Mouse (Mus musculus) R1 (cell line): ENCODE results near the gene Atxn7l2.

Source experiments
- DNase-seq: peaks from one replicate; pipeline ENCODE4 v3.0.0-alpha.2; 2018; ENCODE audit warnings: low read depth, low spot score

Gene Atxn7l2

DNA sequence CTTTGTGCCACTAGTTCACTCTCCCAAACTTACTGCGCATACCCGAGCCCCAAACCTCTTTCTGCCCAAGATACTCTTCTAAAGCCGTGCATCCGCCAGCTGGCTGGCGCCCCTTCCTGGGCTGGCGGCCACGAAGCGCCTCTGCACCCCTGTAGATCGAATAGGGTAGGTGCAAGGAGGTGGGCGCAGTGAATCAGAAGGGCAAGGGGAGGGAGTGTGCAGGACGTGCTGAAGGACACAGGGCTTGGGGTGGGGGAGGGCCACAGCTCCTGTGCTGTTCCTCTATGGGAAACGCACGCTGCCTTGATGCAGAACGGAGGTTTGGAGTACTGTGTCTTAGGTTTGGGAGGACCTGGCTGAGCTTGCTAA, at the start of gene Atxn7l2:
Atxn7l2 (minus strand) TSS at position 164 of the 369 bp plus-strand sequence.
- no peak for DNase-seq

DNA sequence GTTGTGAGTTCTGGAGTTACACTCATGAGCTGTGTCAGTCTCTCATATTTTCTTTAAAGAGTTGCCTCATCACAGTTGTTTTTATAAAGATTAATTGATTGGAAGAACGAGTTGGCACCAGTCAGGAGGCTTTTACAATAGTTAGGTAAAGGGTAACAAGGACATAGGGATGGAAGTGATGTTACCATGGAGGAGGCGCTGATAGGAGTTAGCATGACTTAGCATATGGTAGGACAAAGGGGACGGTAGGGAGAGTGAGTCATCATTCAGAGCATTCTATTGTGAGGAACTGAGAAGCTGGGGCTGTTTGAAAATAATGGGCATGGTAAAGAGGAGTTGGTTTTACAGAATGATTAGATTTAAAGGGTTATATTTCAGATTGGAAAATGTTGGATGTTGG, 48.6 kb upstream of the Atxn7l2 start:
- DNase-seq, result peak; percentile 54

DNA sequence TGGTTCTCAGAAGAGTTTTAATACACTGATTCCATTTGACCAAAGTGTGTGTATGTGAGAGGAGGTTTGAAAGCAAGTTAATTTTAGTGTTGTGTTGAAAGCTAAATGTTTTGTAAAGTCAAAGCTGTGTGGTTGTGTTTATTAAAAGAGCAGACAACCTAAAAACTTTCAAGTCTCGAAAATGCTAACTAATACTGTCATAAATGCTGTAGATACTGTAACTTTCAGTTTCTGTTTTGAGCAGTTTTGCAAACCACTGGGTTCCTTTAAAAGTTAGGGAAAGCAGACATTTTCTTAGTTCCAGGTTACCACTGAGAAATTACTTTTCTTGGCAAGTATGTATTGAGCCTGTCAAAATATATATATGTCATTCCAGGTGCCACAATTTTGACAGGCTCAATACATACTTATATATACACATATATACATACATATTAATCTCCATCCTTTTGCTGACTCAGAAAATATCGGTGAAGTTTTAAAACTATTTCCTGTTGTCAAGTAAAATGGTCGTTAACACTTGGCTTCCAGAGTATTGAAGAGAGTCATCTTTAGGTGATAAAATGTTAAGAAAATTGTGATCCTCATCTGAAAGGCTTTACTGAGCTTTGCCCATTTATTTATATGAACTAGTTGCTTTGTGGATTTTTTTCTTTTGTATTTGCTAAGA, 47.2 kb upstream of the Atxn7l2 start:
- DNase-seq, result no peak

DNA sequence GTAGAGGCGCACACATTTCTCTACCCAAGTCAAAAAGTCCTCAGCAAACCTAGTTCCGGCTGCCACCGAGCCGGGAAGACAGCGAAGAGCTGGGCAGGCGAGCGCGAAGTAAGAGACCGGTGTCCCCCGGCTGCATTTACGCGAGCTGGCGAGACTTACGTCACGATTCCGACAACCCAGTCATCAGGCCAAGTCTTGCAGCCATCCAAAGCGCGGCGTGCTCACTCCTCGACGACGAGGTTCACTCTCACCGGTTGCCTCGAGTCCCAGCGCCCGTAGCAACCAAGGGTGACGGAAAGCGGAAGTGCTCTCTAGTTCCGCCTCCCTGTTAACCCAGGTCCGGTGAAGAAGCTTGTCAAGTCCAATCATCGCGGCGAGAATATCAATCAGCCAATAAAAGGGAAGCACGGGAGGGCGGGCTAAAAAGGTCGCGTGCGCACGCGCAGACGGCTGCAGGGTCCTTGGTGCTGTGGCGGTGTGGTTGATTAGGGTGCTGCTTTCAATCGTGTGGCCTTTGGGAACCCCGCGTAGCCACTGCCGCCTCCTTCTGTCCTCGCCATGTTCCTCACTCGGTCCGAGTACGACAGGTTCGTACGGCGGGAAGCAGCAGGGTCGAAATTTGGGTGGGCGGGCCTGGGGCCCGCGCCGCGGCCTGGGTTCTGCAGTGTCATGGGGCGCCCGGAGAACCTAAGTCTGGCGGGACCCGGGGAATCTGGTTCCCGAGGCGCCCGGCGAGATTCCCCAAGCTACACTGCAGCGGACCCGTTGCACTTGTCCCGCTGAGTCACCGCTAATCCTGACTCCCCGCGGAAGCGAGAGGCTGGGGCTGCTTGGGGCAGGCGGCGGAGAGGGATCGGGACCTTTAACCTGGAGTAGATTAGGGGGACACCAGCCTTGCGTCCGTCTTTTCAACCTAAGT, 46.2 kb upstream of the Atxn7l2 start, which contains the start of gene Psma5:
Psma5 (plus strand) TSS at position 208 of the 919 bp plus-strand sequence.
- DNase-seq, result peak; percentile 100

DNA sequence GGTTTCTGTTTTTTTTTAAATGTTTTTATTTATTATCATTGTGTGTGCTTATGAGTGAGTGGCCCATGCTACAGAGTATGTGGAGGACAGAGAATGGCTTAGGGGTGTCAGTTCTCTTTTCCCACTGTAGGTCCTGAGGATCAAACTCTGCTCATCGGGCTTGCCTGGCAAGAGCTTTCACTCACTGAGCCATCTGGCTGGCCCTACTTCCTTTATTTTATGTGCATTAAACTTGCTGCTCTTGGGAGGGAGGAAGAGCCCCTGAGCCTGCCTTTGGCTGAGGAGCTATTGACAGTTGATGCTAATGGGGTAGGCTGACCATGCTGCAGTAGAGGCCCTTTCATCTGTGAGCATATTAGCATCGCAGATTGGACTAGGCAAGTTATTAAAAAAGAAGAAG, 36.1 kb upstream of the Atxn7l2 start:
- DNase-seq, result no peak

DNA sequence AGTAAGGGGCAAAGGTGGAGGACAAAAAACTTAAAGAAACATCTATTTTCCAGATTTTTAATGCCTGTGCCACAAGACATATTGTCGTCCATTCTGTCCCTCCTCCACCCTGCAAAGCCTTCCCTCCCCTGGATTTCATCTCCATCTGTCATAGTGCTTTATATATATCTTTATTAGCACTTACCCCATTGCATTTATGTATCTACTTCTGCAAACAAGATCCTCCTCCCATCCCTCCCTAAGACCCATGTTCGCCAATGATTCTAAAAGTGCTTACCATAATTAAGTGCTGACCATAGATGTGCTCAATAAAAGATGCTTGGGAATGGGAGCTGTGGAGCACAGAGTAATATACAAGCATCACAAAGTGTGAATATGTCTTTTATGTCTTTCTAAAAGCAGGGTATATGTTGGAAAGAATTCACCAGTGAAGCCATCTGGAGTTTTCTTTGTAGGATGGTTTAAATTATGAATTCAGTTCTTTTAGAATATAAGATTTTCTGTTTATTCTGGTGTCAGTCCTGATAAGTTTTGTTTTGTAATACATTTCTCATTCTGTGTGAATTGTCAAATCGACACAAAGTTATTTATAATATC, 30.6 kb upstream of the Atxn7l2 start:
- no peak for DNase-seq

DNA sequence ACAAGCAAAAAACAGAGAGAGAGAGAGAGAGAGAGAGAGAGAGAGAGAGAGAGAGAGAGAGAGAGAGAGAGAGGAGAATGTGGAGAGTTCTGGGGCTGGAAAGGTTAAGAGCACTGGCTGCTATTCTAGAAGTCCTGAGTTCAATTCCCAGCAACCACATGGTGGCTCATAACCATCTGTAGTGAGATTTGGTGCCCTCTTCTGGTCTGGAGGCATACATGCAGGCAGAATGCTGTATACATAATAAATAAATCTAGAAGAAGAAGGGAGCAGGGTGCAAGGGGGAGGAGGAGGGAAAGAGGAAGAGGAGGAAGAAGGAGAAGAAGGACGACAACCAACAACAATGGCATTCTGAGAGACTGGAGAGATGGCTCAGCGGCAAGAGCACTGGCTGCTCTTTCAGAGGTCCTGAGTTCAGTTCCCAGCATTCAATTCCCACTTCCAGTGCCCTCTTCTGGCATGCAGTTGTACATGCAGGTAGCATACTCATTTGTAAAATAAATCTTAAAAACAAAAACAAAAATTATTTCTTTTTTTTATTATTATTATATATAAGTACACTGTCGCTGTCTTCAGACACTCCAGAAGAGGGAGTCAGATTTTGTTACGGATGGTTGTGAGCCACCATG, 26.9 kb upstream of the Atxn7l2 start:
- peak; percentile 73 for DNase-seq

DNA sequence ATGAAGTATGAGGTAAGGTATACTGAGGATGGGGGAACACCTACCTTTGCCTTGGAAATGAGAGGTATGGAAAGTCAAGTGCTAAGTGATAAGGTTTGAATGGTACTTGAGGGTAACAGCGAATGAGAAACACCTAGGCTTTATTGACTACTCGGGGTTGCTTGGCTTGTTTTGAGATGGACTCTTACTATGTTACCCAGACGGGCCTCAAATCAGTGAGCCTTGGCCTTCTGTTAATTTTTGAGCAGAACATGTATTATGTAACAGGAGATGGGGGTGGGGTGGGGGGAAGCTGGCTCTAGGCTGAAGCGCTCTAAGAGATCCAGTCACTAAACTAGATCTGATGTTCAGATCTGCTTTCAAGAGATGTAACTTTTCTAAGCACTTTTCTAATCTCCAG, 20.9 kb upstream of the Atxn7l2 start:
- DNase-seq, result no peak

DNA sequence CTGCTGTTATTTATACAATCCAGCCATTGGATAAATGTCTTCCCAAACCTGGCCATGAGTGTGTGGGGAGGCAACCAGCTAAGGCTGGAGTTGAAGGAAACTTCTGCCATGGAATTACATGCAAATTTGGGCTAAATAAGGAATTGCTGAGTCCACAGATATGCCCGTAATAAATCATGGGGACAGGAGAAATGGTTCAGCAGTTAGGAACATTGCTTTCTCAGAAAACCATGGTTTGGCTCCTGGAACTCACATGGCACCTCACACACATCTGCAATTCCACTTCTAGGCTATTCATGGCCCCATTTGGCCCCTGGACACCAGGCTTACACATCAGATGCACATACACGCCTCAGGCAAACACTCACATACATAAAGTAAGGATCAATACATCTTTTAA, 16.8 kb upstream of the Atxn7l2 start:
- DNase-seq, result no peak

DNA sequence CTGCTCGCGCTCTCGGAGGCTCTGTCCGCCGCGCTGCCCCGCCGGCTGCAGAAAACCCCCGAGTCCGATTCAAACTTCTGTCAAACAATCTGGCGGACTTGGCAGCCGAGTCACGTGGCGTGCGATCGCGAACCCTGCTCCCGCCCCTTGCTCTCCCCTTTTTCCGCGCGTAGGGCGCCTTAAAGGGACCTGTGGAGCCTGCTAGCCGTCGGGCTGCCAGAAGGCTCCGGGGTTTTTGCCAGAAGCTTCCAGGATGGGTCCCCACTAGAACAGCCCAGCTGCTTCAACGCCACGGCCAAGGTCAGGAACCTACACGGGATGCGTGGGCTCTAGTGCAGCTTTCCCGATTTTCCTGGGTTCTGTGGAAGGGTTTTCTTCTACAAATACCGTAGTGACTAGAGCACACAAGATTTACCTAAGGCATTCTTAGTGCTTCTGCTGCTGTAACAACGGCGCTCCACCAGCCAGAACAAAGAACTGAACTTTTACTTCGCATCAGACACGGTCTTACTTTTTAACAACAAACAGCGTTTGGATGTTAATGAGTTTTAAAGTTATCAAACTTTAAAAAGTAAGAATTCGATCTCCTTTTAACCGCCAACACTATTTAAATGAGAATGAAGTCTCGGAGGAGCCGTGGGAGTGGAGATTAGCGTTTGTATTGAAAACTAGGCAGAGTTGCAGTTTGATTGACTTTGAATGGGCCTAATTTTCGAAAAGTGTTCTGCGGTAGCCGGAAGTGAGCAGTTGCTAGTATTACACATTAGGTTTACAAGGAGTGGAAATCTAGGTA, 16.0 kb upstream of the Atxn7l2 start, which contains the start of gene Sypl2:
Sypl2 (minus strand) TSS at position 91 of the 793 bp plus-strand sequence.
- DNase-seq, result peak; percentile 85

DNA sequence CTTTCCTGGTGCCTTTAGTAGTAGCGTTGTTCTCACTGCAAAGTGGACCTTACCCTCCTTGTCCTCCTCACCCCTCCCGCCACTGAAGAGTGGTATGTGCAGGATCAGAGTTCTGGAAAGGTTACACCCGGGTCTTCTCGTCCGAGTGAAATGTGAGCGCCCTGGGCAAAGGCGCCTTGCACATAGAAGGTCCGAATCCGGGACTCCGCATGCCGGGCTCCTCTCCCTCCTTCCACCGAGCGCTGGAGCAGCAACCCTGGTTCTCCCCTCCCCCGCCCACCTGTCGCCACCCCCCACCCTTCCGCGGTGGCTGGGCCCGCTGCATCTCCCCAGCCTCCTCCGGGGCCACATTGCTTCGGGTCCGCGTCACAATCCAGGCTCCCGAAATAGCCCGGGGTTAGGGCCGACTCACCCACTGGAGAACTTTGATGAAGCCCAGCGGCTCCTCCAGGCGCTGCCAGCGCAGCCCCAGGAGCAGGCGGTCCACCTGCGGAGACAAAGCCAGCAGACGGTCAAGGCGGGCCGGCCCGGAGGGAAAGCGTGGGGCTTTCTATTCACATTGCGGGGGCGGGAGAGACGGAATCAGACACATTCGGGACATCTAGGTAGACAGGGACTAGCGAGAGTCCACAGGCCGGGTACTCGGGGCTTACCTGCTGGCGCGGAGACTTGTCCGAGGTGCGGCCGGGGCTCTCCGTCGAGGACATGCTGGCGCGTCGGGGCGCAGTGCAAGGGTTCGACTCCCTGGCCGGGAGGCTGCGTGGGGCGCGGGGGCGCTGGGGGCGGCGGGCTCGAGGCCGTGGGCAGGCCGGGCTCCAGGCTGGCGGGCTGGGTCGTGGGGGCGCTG, 15.2 kb upstream of the Atxn7l2 start:
- peak; percentile 36 for DNase-seq

DNA sequence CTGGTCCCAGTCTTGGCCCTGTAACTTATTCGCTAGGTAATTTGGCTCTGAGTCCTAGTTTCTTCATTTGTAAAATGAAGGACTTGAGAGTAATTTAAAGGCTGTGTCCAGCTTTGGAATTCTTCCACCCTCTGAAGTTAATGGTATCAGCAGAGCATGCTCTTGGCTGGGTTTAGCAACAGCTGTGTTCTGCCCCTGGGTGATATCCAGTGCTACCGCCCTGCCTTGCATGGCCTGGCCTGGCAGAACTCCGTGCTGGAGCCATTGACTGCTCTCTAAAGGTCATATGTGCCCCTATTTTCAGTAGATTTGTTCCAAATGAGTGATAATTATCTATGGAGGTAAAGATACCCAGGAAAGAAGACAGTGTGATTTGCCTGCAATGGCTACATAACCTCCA, 9.9 kb upstream of the Atxn7l2 start:
- no peak for DNase-seq

DNA sequence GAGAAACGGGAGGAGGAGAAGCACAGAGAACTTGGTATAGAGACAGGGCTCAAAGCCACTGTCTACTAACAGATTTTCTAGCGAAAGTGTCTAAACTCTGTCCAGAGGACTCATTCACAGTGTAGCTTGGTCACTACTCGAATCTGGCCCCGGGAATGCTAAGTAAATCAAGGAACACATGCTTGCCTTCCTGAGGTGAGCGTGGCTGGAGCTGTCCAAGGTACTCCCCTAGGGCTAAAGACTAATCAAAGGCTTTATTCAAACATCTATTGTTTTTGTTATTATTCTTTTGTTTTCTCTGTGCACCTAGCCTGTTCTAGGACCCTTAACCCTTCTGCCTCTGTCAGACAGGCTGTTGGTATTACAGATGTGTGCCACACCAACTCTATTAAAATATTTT, 4.0 kb upstream of the Atxn7l2 start:
- DNase-seq, result peak; percentile 66

DNA sequence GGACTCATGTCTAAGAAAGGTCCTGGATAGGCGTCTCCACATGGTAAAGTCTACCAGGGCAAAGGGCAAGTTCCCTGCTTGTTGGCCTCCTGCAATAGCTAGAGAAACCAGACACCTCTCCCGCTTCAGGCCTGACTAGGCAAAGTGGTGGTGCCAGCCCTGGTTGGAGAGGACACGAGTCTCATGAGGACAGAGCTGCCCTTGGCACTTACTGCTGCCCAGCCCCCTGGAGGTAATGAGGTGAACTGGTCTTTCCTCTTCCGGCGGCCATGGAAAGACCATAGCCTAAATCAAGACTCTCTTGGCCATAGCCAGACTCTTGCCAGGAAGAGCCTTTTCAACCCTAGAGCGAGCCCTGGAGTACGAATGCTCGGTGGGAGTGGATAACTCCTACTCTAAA, 1.7 kb upstream of the Atxn7l2 start:
- DNase-seq, result peak; percentile 25

DNA sequence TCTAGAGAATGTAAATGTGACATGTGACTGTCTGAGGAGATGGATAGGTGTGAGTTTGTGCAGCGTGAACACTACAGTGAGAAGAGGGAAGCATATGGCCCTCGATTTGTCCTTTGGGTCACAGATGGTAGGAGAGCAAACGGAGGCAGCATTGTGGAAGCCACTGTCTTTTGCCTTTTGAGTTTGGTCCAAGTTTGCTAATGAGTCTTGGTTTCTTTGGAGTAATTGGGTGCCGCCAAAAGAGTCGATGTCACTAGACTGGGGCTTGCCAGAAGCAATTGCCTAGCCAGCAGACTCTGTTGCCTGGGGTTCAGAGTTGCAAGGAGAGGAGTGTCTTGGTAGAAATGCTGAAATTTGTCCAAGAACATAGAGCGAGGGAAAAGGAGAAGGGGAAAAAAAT, 1.1 kb upstream of the Atxn7l2 start:
- no peak for DNase-seq

DNA sequence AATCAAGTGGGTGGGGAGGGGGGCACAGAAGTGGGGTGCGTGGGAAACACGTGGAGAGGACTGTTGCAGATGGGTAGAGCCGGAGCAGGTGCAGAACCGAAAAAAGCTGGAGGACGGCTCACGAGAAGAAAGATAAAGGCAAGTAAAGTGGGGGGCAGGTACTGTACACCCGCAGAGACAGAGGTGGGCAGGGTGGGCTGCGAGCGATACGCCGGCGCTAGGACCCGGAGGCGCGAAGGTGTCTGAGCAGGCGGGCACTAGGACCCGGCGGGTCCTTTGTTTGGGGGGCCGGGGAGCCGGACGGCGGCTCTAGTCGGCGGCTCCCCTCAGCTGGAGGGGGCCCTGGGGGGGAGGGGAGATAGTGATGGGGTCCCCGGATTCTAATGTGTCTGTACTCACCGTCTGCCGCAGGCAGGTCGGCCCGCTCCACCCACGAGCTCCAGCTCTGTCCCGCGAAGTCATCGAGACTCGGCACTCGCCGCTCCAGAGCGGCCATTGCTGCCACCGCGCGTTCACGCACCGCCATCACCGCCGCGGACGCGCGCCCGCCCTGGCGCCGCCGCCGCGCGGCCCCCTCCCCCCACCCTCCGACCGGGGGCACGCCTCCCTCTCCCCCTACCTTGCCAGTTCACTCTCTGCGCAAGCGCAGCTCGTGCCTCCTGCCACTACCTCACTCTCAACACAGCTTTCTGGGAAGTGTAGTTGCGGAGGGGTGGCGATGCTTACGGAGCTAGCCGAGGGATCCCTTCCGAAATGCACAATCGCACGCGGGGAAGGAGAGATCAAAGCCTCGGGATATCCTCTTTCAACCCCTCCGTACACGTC, 576 bp downstream of the Atxn7l2 start:
- peak; percentile 99 for DNase-seq

DNA sequence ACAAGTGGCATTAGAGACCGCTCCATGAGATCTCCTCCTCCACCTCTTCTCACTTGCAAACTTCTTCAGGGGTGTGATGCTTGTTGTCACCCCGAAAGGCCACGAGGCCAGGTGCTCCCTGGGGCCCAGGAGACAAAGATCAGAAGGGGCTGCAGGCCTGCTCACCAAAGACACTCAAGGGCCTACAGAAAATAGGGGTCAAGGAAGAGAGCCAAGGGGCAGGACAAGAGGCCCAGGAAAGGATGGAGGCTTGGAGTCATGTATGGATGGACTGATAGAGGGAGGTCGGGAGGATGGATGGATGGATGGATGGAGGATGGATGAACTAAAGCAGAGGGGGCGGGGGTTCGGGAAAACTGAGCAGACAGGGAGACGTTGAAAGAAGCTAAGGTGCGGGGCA, 1.2 kb downstream of the Atxn7l2 start:
- no peak for DNase-seq

DNA sequence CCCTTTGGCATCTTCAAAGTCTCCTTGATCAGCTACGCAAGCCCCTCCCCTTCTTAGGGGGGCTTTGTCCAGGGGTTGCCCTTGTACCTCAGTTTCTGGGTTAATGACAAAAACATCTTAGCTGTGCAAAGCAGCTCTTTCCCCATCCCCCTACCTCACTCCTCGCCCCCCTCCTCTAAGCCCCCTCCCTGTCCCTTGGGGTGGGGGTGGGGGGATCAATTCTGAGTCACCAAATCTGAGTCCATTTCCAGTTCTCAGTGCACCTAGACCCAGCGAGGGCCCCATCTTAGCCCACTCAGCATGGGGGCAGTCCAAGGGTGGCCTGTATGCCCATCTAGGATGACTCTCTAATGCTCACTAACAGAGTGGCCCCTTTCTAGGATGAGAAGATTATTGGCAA, 1.7 kb downstream of the Atxn7l2 start:
- DNase-seq, result no peak

DNA sequence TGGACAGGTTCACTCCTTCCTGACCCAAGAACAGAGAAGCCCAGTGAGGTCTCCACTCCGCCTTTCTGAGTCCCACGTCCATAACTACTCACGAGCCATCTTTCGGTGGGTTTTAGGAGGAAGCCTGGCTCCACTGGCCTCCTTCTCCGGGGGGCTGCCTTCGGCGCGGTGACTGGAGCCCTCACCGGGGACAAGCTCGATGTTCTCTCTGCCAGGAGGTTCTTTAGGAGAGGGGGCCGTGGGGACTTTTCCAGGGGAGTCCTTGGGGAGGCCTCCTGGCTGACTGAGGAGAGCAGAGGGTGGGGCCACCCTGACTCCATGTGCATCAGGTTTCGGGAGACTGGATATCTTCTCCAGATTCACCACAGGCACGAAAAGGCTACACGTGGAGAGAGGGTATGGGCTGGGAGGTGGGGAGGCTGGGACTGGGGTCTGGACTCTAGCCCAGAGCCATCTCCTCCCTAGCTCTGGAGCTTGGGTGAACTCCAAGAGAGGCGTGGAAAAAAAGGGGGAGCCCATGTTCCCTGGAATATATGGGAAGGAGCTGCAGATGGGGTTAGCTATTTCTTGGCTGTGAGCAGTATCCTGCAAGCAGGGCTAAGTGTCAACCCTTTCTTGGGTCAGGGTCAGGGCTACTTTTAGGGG, 3.9 kb downstream of the Atxn7l2 start:
- no peak for DNase-seq
